Mouse (Mus musculus) liver, adult 2 months (tissue): ENCODE measurements at regions not wholly inside any gene's neighbourhood (a gene's known extent, or its start where the extent isn't known, plus 50 kb on each side); places are given as distances from the start of the nearest gene placed in this dataset.

Source experiments
- CTCF ChIP-seq: fragments of 200-500 bp; IDR thresholded peaks from 2 replicates; pipeline ENCODE4 v1.5.1; 2011; ENCODE audit warnings: low read depth, low read length, control low read depth
- POLR2A ChIP-seq: fragments of 200-500 bp; IDR thresholded peaks from 2 replicates; pipeline ENCODE4 v1.6.1; 2011; ENCODE audit warnings: low read length, control low read depth; ENCODE audit not compliant: insufficient read depth; ENCODE audit errors: extremely low read depth

DNA sequence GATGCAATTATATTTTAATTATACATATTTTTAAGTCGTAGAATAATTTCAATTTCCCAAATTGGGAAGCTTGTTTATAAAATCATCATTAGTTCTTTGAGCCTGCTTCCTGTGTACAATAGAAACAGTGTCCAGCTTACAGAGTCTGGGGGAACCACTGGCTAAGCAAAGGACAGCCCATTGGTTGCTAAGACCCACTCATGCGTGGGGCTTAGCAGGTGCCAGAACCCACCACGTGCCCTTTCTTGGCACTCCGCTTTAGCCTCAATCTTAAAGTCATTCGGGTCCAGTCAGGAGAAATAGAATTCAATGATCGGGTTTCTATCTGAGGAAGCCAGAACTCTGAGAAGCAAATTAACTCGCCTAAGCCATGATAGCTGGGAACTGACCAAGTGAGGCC lies 100.5 kb upstream of the Smim23 start:
- TF ChIP-seq CTCF (no peak), POLR2A (no peak)
